Mouse (Mus musculus) stomach, postnatal 0 days (tissue): ENCODE results near the gene Dhodh. TPM values are rescaled to one million over a fixed set of nuclear protein-coding genes. Genes with fewer than 3 reads are reported as not detected.

Source experiments
- ATAC-seq: fragments of 200-750 bp; cut with Nextera tagmentation; 2 replicates; pipeline ENCODE4 v1.8.0; 2017; ENCODE audit not compliant: low FRiP score, low TSS enrichment
- DNase-seq: peaks from one replicate; pipeline ENCODE4 v3.0.0-alpha.2; 2016; ENCODE audit warnings: low spot score
- H3K27ac ChIP-seq: fragments of 300-500 bp; sonication (generic); replicated peaks from 2 replicates; pipeline ENCODE4 v1.5.1; 2014; ENCODE audit warnings: mild to moderate bottlenecking, control low read depth
- H3K27me3 ChIP-seq: fragments of 300-500 bp; sonication (generic); 2 replicates; pipeline ENCODE4 v1.6.1; 2014; ENCODE audit warnings: low read length; ENCODE audit not compliant: control insufficient read depth, insufficient read depth
- H3K36me3 ChIP-seq: fragments of 300-500 bp; sonication (generic); 2 replicates; pipeline ENCODE4 v1.6.1; 2014; ENCODE audit warnings: low read length, mixed read lengths; ENCODE audit not compliant: control insufficient read depth, insufficient read depth
- H3K4me1 ChIP-seq: fragments of 300-500 bp; sonication (generic); replicated peaks from 2 replicates; pipeline ENCODE4 v1.6.1; 2014; ENCODE audit warnings: antibody characterized with exemption; ENCODE audit not compliant: control insufficient read depth, insufficient read depth
- H3K4me2 ChIP-seq: fragments of 300-500 bp; sonication (generic); replicated peaks from 2 replicates; pipeline ENCODE4 v1.6.1; 2014; ENCODE audit warnings: low read depth, mild to moderate bottlenecking, control low read depth, moderate library complexity
- H3K4me3 ChIP-seq: fragments of 300-500 bp; sonication (generic); 2 replicates; pipeline ENCODE4 v1.5.1; 2014; ENCODE audit warnings: low read depth, low read length, control low read depth
- H3K9ac ChIP-seq: fragments of 300-500 bp; sonication (generic); 2 replicates; pipeline ENCODE4 v1.6.1; 2014; ENCODE audit warnings: mild to moderate bottlenecking, low read length, control low read depth, mixed read lengths
- H3K9me3 ChIP-seq: fragments of 300-500 bp; sonication (generic); 2 replicates; pipeline ENCODE4 v1.6.1; 2016; ENCODE audit warnings: low read length; ENCODE audit not compliant: control insufficient read depth
- CTCF ChIP-seq: IDR thresholded peaks from 2 replicates; pipeline ENCODE4 v1.5.1; 2016; ENCODE audit warnings: antibody characterized with exemption, low read depth, mild to moderate bottlenecking, moderate library complexity
- EP300 ChIP-seq: optimal IDR thresholded peaks from 2 replicates; pipeline ENCODE3; 2016; ENCODE audit warnings: antibody characterized with exemption
- WGBS: fragments of 180-500 bp; shearing (Covaris S2); extraction: QIAGEN DNeasy Blood & Tissue Kit; methylation state at CpG from one replicate; pipeline ENCODE4 v1.1.7; 2014; 5-methylcytosine and 5-hydroxymethylcytosine counted together
- polyA plus RNA-seq: library from polyadenylated mRNA; unstranded; fragments of >200 nt; fragmentation: Nextera tagmentation; extraction: Ambion mirVana; gene quantifications from 2 replicates; pipeline ENCODE4 v1.2.1, GENCODE M21; 2015

The Dhodh gene
- polyA plus RNA-seq, 1 experiment from 2014 or later, result 20.5 TPM

DNA sequence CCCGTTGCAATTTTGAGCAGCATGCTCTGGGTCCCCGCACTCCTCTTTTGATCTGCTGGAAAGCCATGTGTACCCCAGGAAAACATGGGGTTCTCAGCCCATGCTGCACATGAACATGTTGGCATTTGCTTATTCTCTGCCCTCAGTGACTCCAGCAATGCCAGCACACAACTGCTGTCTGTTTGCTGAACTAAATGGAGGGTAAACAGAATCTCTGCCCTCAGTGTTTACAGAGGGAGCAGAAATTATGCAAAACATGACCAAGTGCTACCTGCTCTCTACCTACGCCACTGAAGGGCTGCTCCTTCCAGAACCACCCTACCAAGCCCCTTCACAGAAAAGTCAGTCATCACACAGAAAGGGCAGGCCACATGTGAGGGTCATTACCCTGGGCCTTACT, 23.6 kb downstream of the Dhodh start:
- DNase-seq (no peak), ATAC-seq (no peak)
- Histone ChIP-seq H3K4me1 (no peaks in the 10 kb centered on the region), H3K27ac (no peak overlapping the region), H3K4me2 (no peak overlapping the region), H3K27me3 (no peaks in the 10 kb centered on the region), H3K9me3 (no peaks in the 10 kb centered on the region), H3K4me3 (no peak overlapping the region), H3K9ac (no peak overlapping the region), H3K36me3 (no peaks in the 10 kb centered on the region)
- WGBS, result 63% methylated on average over 3 of the region's 3 CpGs
- no peak for TF ChIP-seq EP300

DNA sequence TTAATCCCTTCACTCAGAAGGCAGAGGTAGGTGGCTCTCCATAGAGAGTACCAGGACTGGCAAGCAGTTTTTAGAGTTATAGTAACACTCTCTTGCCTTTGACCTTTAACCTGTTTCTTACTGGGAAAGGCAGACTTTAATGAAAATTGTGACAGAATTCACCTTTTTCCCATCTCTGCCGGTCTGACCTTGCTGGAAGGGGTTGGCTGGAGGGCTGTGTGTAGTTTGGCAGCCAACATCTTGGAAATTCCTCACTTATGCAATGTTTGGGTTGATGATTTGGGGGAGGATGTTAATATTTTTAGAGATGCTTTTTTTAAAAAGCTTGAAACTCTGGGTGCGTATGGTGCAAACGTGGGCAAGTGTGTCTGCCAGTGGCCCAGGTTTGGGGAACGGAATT, 24.2 kb downstream of the Dhodh start:
- Histone ChIP-seq H3K4me2 (no peak overlapping the region), H3K9me3 (no peaks in the 10 kb centered on the region), H3K36me3 (no peaks in the 10 kb centered on the region), H3K4me1 (no peaks in the 10 kb centered on the region), H3K27ac (no peak overlapping the region), H3K4me3 (no peak overlapping the region), H3K27me3 (no peaks in the 10 kb centered on the region), H3K9ac (no peak overlapping the region)
- WGBS, result 79% methylated on average over 4 of the region's 4 CpGs
- TF ChIP-seq EP300 (no peak), CTCF (no peak)
- DNase-seq (no peak), ATAC-seq (no peak)

DNA sequence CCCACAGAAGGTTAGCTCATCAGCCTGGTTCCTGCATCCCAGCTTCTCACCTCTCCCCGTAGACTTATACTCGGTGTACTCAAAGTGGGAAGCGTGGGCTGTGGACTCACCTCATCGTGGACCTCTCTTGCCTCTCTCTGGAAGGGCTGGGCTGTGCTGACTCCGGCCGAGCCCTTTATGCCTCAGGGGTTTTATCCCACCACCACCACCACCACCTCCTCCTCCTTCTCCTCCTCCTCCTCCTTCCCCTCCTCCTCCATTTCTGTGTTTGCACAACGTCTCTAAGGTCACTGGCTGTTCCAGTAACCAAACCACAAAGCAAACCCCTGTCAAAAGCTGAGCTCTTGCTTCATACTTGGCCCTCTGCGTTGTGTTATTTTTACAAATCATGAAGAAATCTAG, 29.6 kb downstream of the Dhodh start, which contains the start of gene Hp:
Gene Hp (minus strand): TSS at position 273 of the 402 bp plus-strand sequence.
- Histone ChIP-seq H3K9me3 (no peaks in the 10 kb centered on the region), H3K27me3 (no peaks in the 10 kb centered on the region), H3K4me2 (no peak within 1 kb of the TSS), H3K9ac (no peak within 1 kb of the TSS), H3K36me3 (no peaks in the 10 kb centered on the region), H3K4me1 (no peaks in the 10 kb centered on the region), H3K4me3 (no peak within 1 kb of the TSS), H3K27ac (no peak within 1 kb of the TSS)
- 0 out of 2 replicates have a peak, but pooled peaks have one; percentile 26 for ATAC-seq
- no peak for TF ChIP-seq EP300
- TF ChIP-seq CTCF, result no peak
- no peak for DNase-seq
- 41% methylated on average over 8 of the region's 8 CpGs for WGBS

DNA sequence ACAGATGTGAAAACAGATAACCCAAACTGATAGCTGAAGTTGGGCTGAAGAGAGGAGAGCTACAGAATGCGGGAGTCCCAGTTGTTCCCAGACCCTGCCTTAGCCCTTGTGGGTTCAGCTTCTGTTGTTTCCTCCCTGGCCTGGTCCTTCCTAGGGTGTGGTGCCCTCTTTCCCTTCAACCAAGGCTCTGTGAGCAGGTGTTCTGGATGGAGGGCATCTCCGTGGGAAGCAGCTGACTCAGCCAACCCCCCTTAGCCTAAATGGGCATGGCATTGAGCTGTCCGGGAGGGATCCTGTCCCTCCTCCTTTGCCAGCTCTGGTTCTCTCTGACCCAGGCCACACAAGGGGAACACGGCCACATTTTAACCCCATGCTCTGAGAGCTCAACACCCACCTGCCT, 32.2 kb downstream of the Dhodh start:
- no peak overlapping the region for H3K4me2 ChIP-seq
- no peaks in the 10 kb centered on the region for H3K4me1 ChIP-seq
- H3K36me3 ChIP-seq, result no peaks in the 10 kb centered on the region; the same call in 1 of the 2 replicates
- no peak for ATAC-seq
- H3K4me3 ChIP-seq, result no peak overlapping the region
- DNase-seq, result no peak
- WGBS, result 66% methylated on average over 4 of the region's 4 CpGs
- no peaks in the 10 kb centered on the region for H3K9me3 ChIP-seq
- no peak for TF ChIP-seq EP300
- no peak for TF ChIP-seq CTCF
- H3K9ac ChIP-seq, result no peak overlapping the region
- no peaks in the 10 kb centered on the region for H3K27me3 ChIP-seq
- no peak overlapping the region for H3K27ac ChIP-seq

DNA sequence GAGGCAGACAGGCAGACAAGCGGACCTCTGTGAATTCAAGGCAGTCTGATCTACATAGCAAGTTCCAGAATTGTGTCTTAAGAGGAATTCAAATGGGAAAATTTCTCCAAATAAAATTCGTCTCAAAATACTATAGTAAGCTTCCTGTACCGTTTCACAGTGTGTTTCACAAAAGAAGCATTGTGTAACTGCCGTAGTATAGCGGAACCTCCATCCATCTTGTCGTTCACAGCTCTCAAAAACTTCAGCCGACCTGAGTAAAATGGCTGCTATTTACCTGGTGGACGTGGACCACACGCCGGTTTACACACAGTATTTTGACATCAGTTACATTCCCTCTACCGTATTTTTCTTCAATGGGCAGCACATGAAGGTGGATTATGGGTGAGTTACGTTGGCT, 37.3 kb downstream of the Dhodh start:
- Histone ChIP-seq H3K27me3 (no peaks in the 10 kb centered on the region), H3K27ac (no peak overlapping the region), H3K9ac (no peak overlapping the region), H3K4me2 (no peak overlapping the region), H3K9me3 (no peaks in the 10 kb centered on the region), H3K4me1 (no peaks in the 10 kb centered on the region; the same call in 1 of the 2 replicates), H3K36me3 (peaks cover 2% of the 10 kb centered on the region; the same call in 1 of the 2 replicates), H3K4me3 (no peak overlapping the region)
- DNase-seq (no peak), ATAC-seq (no peak)
- TF ChIP-seq CTCF, result no peak
- no peak for TF ChIP-seq EP300
- whole genome bisulfite sequencing, result 83% methylated on average over 12 of the region's 12 CpGs

DNA sequence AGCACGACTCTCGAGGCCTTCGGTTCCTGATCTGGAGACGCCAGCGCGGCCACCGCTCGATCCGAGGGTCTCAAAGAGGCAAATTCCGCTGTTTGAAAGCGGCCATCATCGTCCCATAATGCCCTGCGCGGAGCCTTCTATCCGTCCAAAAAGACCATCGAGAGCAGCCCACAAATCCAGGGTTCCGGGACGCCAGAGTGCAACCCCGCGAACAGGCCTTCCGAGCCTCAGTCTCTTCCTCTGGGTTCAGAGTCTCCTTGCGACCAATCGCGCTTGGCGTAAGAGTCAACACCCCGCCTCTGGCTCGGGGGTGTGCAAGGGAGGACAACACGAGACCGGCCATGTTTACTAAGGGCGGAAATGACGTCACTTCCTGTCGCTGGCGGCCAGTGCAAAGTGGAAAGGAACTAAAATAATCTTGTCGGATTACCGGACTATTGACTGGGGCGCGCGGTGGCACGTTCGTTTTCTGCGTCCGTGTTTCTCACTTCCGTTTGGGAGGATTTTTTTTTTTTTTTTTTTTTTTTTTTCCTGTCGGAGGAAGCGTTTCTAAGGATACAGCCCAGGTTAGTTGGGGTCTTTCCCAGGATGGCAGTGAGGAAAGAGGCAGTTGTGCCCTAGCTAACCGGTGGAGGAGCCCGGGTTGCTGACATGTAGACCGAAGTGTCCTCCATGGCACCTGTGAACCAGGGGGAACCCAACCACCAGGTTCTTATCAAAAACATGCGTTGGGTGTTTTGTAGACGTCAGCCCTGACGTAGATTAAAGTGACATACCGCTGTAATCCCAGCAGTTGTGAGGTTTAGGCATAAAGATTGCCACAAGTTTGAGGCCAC, 42.8 kb downstream of the Dhodh start, which contains the start of the genes Dhx38 and Txnl4b:
Gene Dhx38 (minus strand): TSS at position 364 of the 836 bp plus-strand sequence.
Gene Txnl4b (plus strand): TSS at position 395 of the 836 bp plus-strand sequence.
- DNase-seq, result peak; percentile 98
- Histone ChIP-seq H3K27me3 (no peaks in the 10 kb centered on the region), H3K4me1 (no peaks in the 10 kb centered on the region; the same call in 1 of the 2 replicates), H3K36me3 (peaks cover 13% of the 10 kb centered on the region), H3K4me3 (peak within 1 kb of the TSS; percentile 88), H3K9me3 (no peaks in the 10 kb centered on the region), H3K9ac (peak within 1 kb of the TSS; percentile 96), H3K27ac (peak within 1 kb of the TSS; percentile 97), H3K4me2 (peak within 1 kb of the TSS; percentile 78)
- under 1% methylated on average over 52 of the region's 52 CpGs for WGBS
- 0 out of 2 replicates have a peak, but pooled peaks have one; percentile 1 for TF ChIP-seq CTCF
- TF ChIP-seq EP300, result peak; percentile 80
- ATAC-seq, result peak; percentile 100
